Mouse (Mus musculus): ENCODE measurements around the gene Gpx1. TPM values are rescaled to one million over a fixed set of nuclear protein-coding genes. Genes with fewer than 3 reads are reported as not detected.
A peak's percentile ranks its signal among the peaks of the same experiment; 100 is the strongest.
"Not testable (repeated sequence)": the region's sequence is repeated elsewhere in the genome, so short reads cannot be mapped to it uniquely, and the experiment has no call there.

The Gpx1 gene
- polyA plus RNA-seq, 1 experiment from 2014 or later: 1,031 TPM

GRCm38 (mm10) chr9:108307021-108307807 lies 31.5 kb upstream of the Gpx1 start:
- 14% methylated on average over 12 of the region's 12 CpGs for WGBS
- peaks cover 23% of the 10 kb centered on the region for H3K4me1 ChIP-seq

GRCm38 (mm10) chr9:108308141-108308540 lies 30.6 kb upstream of the Gpx1 start:
- H3K4me1 ChIP-seq: peaks cover 23% of the 10 kb centered on the region
- H3K27ac ChIP-seq: peak overlapping the region; percentile 36; the same call in 1 of the 2 replicates
- 26% methylated on average over 2 of the region's 2 CpGs for WGBS
- H3K36me3 ChIP-seq: peaks cover 17% of the 10 kb centered on the region
- H3K4me3 ChIP-seq: peak overlapping the region; percentile 84
- no peaks in the 10 kb centered on the region for H3K27me3 ChIP-seq (ENCODE audit: insufficient read depth, poor library complexity, severe bottlenecking)
- DNase-seq (ENCODE audit: low spot score): no peak
- H3K9me3 ChIP-seq: no peaks in the 10 kb centered on the region

More at GRCm38 (mm10) chr9:108307021-108307807, 31.5 kb upstream of the Gpx1 start:
- Histone ChIP-seq H3K36me3 (peaks cover 25% of the 10 kb centered on the region), H3K27me3 (ENCODE audit: insufficient read depth, poor library complexity, severe bottlenecking) (no peaks in the 10 kb centered on the region), H3K9me3 (no peaks in the 10 kb centered on the region), H3K27ac (peak overlapping the region; percentile 98), H3K4me3 (peak overlapping the region; percentile 84)
- no peak for DNase-seq (ENCODE audit: low spot score)

- Histone ChIP-seq H3K27me3 (ENCODE audit: insufficient read depth, poor library complexity, severe bottlenecking) (no peaks in the 10 kb centered on the region), H3K27ac (no peak overlapping the region), H3K4me3 (no peak overlapping the region), H3K36me3 (peaks cover 51% of the 10 kb centered on the region), H3K4me1 (no peaks in the 10 kb centered on the region), H3K9me3 (no peaks in the 10 kb centered on the region)
- WGBS: 94% methylated on average over 3 of the region's 3 CpGs
- no peak for DNase-seq (ENCODE audit: low spot score)
Observed at GRCm38 (mm10) chr9:108317572-108317971, 21.1 kb upstream of the Gpx1 start.

- H3K4me1 ChIP-seq: no peaks in the 10 kb centered on the region
- no peaks in the 10 kb centered on the region for H3K27me3 ChIP-seq (ENCODE audit: insufficient read depth, poor library complexity, severe bottlenecking)
- no peak for DNase-seq (ENCODE audit: low spot score)
- peaks cover 51% of the 10 kb centered on the region for H3K36me3 ChIP-seq
- WGBS: 90% methylated on average over 2 of the region's 2 CpGs
- H3K27ac ChIP-seq: no peak overlapping the region
- no peaks in the 10 kb centered on the region for H3K9me3 ChIP-seq
- no peak overlapping the region for H3K4me3 ChIP-seq
Observed at GRCm38 (mm10) chr9:108318462-108318861, 20.2 kb upstream of the Gpx1 start.

GRCm38 (mm10) chr9:108322054-108322453 lies 16.6 kb upstream of the Gpx1 start:
- not testable (repeated sequence) for H3K4me3 ChIP-seq; H3K4me1 ChIP-seq; H3K9me3 ChIP-seq; H3K27me3 ChIP-seq (ENCODE audit: insufficient read depth, poor library complexity, severe bottlenecking); H3K27ac ChIP-seq; DNase-seq (ENCODE audit: low spot score)
- 91% methylated on average over 7 of the region's 7 CpGs for WGBS
- H3K36me3 ChIP-seq: peaks cover 36% of the 10 kb centered on the region

GRCm38 (mm10) chr9:108324784-108325183 lies 13.9 kb upstream of the Gpx1 start:
- H3K9me3 ChIP-seq: no peaks in the 10 kb centered on the region
- H3K4me3 ChIP-seq: no peak overlapping the region
- H3K27ac ChIP-seq: no peak overlapping the region
- H3K36me3 ChIP-seq: peaks cover 53% of the 10 kb centered on the region
- H3K4me1 ChIP-seq: no peaks in the 10 kb centered on the region
- H3K27me3 ChIP-seq (ENCODE audit: insufficient read depth, poor library complexity, severe bottlenecking): no peaks in the 10 kb centered on the region
- DNase-seq (ENCODE audit: low spot score): no peak
- WGBS: 95% methylated on average over 1 of the region's 1 CpGs

GRCm38 (mm10) chr9:108325811-108326210 lies 12.9 kb upstream of the Gpx1 start:
- H3K36me3 ChIP-seq: peaks cover 54% of the 10 kb centered on the region
- 96% methylated on average over 2 of the region's 2 CpGs for WGBS
- no peak overlapping the region for H3K27ac ChIP-seq
- no peaks in the 10 kb centered on the region for H3K27me3 ChIP-seq (ENCODE audit: insufficient read depth, poor library complexity, severe bottlenecking)
- H3K9me3 ChIP-seq: no peaks in the 10 kb centered on the region
- no peaks in the 10 kb centered on the region for H3K4me1 ChIP-seq
- DNase-seq (ENCODE audit: low spot score): no peak
- H3K4me3 ChIP-seq: no peak overlapping the region

- 70% methylated on average over 10 of the region's 10 CpGs for WGBS
- peak overlapping the region; percentile 89 for H3K4me3 ChIP-seq
- peaks cover 40% of the 10 kb centered on the region for H3K36me3 ChIP-seq
Observed at GRCm38 (mm10) chr9:108337848-108338550, 704 bp upstream of the Gpx1 start.

GRCm38 (mm10) chr9:108338551-108338885 lies 185 bp upstream of the Gpx1 start:
- Histone ChIP-seq H3K27me3 (ENCODE audit: insufficient read depth, poor library complexity, severe bottlenecking) (no peaks in the 10 kb centered on the region), H3K4me3 (peak overlapping the region; percentile 89), H3K36me3 (peaks cover 36% of the 10 kb centered on the region), H3K27ac (peak overlapping the region; percentile 97), H3K9me3 (no peaks in the 10 kb centered on the region), H3K4me1 (peaks cover 40% of the 10 kb centered on the region)
- 25% methylated on average over 6 of the region's 6 CpGs for WGBS
- peak; percentile 77 for DNase-seq (ENCODE audit: low spot score)

More at GRCm38 (mm10) chr9:108337848-108338550, 704 bp upstream of the Gpx1 start:
- Histone ChIP-seq H3K4me1 (peaks cover 40% of the 10 kb centered on the region), H3K27me3 (ENCODE audit: insufficient read depth, poor library complexity, severe bottlenecking) (no peaks in the 10 kb centered on the region), H3K9me3 (no peaks in the 10 kb centered on the region), H3K27ac (peak overlapping the region; percentile 97)
- DNase-seq (ENCODE audit: low spot score): no peak

GRCm38 (mm10) chr9:108339886-108340257 lies 1.2 kb downstream of the Gpx1 start:
- peaks cover 40% of the 10 kb centered on the region for H3K4me1 ChIP-seq
- H3K9me3 ChIP-seq: no peaks in the 10 kb centered on the region
- H3K27ac ChIP-seq: peak overlapping the region; percentile 97
- 8% methylated on average over 20 of the region's 20 CpGs for WGBS
- no peak for DNase-seq (ENCODE audit: low spot score)
- peaks cover 22% of the 10 kb centered on the region for H3K36me3 ChIP-seq
- no peaks in the 10 kb centered on the region for H3K27me3 ChIP-seq (ENCODE audit: insufficient read depth, poor library complexity, severe bottlenecking)
- peak overlapping the region; percentile 89 for H3K4me3 ChIP-seq

- peak; percentile 78 for DNase-seq (ENCODE audit: low spot score)
- Histone ChIP-seq H3K27ac (peak overlapping the region; percentile 97), H3K36me3 (peaks cover 16% of the 10 kb centered on the region), H3K4me3 (peak overlapping the region; percentile 89), H3K27me3 (ENCODE audit: insufficient read depth, poor library complexity, severe bottlenecking) (no peaks in the 10 kb centered on the region), H3K9me3 (no peaks in the 10 kb centered on the region), H3K4me1 (peaks cover 40% of the 10 kb centered on the region)
- 53% methylated on average over 10 of the region's 10 CpGs for WGBS
Observed at GRCm38 (mm10) chr9:108340258-108341138, 1.8 kb downstream of the Gpx1 start.

GRCm38 (mm10) chr9:108341139-108341475 lies 2.4 kb downstream of the Gpx1 start:
- Histone ChIP-seq H3K9me3 (no peaks in the 10 kb centered on the region), H3K4me3 (peak overlapping the region; percentile 20; the same call in 1 of the 2 replicates), H3K4me1 (peaks cover 40% of the 10 kb centered on the region), H3K36me3 (peaks cover 11% of the 10 kb centered on the region), H3K27ac (peak overlapping the region; percentile 70; the same call in 1 of the 2 replicates), H3K27me3 (ENCODE audit: insufficient read depth, poor library complexity, severe bottlenecking) (no peaks in the 10 kb centered on the region)
- no peak for DNase-seq (ENCODE audit: low spot score)
- WGBS: 87% methylated on average over 5 of the region's 5 CpGs
